Mouse (Mus musculus): ENCODE measurements around the gene Gm49510. TPM values are rescaled to one million over a fixed set of nuclear protein-coding genes. Genes with fewer than 3 reads are reported as not detected.

Gm49510 gene
- polyA plus RNA-seq, 1 experiment from 2014 or later = 0.07 TPM

DNA sequence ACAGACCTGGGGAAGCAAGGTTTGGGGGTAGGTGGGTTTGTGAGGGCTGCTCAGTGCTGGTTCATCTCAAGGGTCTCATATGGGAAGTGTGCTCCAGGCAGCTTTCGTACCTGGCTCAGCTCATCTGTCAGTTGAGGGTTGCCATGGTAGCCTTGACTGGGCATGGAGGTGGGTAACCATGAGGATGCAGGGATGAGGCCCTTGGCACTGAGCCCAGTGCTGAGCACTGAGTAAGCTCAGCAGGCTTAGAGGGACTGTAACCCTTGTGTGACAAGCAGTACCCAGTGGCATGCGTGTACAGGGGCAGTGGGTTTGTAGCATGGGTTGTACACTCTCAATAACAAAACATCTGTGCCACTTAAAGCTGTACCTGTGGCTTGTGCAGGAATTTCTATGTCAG is 38.5 kb downstream of the Gm49510 start:
- peaks cover 42% of the 10 kb centered on the region for H3K36me3 ChIP-seq (replicated peaks; ENCODE audit: insufficient read depth, low read length)
- 85% methylated on average over 2 of the region's 2 CpGs for WGBS (ENCODE audit: insufficient replicate concordance)

DNA sequence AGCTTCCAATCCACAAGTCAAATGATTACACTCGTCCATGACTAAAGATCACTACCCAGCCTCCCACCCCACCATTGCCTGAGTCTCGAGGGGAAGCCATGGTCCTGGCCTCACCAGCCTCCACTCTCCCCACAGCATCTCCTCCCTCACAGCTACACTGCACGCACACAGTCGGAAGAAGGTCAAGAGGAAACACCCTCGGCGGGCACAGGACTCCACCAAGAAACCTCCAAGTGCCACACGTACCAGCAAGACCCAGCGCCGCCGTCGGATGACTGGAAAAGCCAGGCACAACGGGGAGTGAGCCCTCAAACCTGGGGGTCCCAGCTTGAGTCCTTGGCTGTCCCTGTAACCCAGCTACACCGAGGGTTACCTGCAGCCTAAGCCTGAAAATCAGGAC is 40.9 kb downstream of the Gm49510 start:
- Histone ChIP-seq H3K9ac (replicated peaks) (no peak overlapping the region), H3K36me3 (replicated peaks; ENCODE audit: insufficient read depth, low read length) (peaks cover 42% of the 10 kb centered on the region), H3K27me3 (ENCODE audit: insufficient read depth, low read length) (no peaks in the 10 kb centered on the region), H3K4me3 (ENCODE audit: low read depth, low read length) (no peak overlapping the region), H3K4me1 (ENCODE audit: insufficient read depth) (peaks cover 14% of the 10 kb centered on the region), H3K4me2 (ENCODE audit: low read depth, low read length) (no peak overlapping the region), H3K27ac (ENCODE audit: low read depth) (no peak overlapping the region), H3K9me3 (ENCODE audit: low read length) (no peaks in the 10 kb centered on the region)
- DNase-seq = no peak
- 90% methylated on average over 13 of the region's 13 CpGs for WGBS (ENCODE audit: insufficient replicate concordance)
- no peak for TF ChIP-seq EP300 (IDR thresholded peaks at IDR 0.05; ENCODE audit: low read depth)
- no peak for ATAC-seq

More for the DNA sequence above, 38.5 kb downstream of the Gm49510 start:
- Histone ChIP-seq H3K4me1 (ENCODE audit: insufficient read depth) (peaks cover 15% of the 10 kb centered on the region), H3K27ac (ENCODE audit: low read depth) (no peak overlapping the region), H3K27me3 (ENCODE audit: insufficient read depth, low read length) (no peaks in the 10 kb centered on the region), H3K9ac (replicated peaks) (no peak overlapping the region), H3K4me3 (ENCODE audit: low read depth, low read length) (no peak overlapping the region), H3K4me2 (ENCODE audit: low read depth, low read length) (no peak overlapping the region), H3K9me3 (ENCODE audit: low read length) (no peaks in the 10 kb centered on the region)
- TF ChIP-seq CTCF (IDR thresholded peaks at IDR 0.05; ENCODE audit: low read depth) (no peak), EP300 (IDR thresholded peaks at IDR 0.05; ENCODE audit: low read depth) (no peak)
- no peak for ATAC-seq
- no peak for DNase-seq

DNA sequence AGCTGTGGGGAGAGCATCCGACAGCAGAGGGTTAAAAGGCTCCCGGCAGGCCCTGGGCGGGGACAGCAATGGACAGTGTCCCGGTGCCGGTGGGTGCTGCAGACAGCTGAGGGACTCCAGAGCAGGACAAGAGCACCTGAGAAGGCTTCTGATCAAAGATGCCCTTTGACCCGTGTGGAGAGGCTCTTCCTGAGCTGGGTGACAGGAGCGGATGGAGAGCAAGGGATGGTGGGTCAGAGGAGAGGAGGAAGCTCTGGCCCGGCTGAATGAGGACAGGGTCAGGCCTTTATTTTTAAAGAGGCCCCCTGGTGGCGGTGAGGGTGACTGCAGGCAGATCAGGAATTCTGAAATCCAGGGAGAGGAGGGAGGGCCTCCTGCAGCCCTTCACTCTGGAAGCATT is 43.2 kb downstream of the Gm49510 start:
- Histone ChIP-seq H3K4me1 (ENCODE audit: insufficient read depth) (peaks cover 6% of the 10 kb centered on the region), H3K36me3 (replicated peaks; ENCODE audit: insufficient read depth, low read length) (peaks cover 35% of the 10 kb centered on the region), H3K27me3 (ENCODE audit: insufficient read depth, low read length) (peaks cover 15% of the 10 kb centered on the region), H3K9me3 (ENCODE audit: low read length) (no peaks in the 10 kb centered on the region), H3K4me3 (ENCODE audit: low read depth, low read length) (no peak overlapping the region), H3K9ac (replicated peaks) (no peak overlapping the region; the same call in 1 of the 2 replicates), H3K27ac (ENCODE audit: low read depth) (no peak overlapping the region), H3K4me2 (ENCODE audit: low read depth, low read length) (peak overlapping the region; percentile 52)
- TF ChIP-seq EP300 (IDR thresholded peaks at IDR 0.05; ENCODE audit: low read depth) = no peak
- TF ChIP-seq CTCF (IDR thresholded peaks at IDR 0.05; ENCODE audit: low read depth) = peak; percentile 82
- WGBS (ENCODE audit: insufficient replicate concordance) = 8% methylated on average over 9 of the region's 9 CpGs
- DNase-seq = peak; percentile 79
- ATAC-seq = peak; percentile 76

DNA sequence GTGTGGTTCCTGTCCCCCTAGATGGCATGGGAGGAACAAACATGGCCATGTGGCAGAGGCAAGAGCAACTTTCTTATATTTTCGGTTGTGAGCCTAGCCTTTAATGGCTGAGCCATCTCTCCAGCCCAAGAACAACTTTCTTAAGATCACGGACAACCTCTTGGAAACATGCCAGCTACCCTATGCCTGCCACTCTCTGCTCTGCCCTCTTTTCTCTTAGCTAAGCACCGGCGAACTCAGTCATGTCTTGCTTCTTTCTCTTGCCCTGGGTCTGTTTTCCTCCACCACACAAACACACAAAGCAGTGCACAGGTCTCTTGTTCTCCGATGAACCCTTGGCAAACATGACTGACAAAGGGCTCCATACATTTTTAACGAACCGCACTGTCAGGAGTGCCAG is 46.8 kb downstream of the Gm49510 start:
- peaks cover 30% of the 10 kb centered on the region for H3K27me3 ChIP-seq (ENCODE audit: insufficient read depth, low read length)
- no peaks in the 10 kb centered on the region for H3K9me3 ChIP-seq (ENCODE audit: low read length)
- DNase-seq = no peak
- no peak for ATAC-seq
- 76% methylated on average over 7 of the region's 7 CpGs for WGBS (ENCODE audit: insufficient replicate concordance)
- no peak overlapping the region for H3K4me2 ChIP-seq (ENCODE audit: low read depth, low read length)
- no peak overlapping the region for H3K9ac ChIP-seq (replicated peaks)
- H3K27ac ChIP-seq (ENCODE audit: low read depth) = no peak overlapping the region
- peaks cover 10% of the 10 kb centered on the region for H3K4me1 ChIP-seq (ENCODE audit: insufficient read depth)
- no peak for TF ChIP-seq CTCF (IDR thresholded peaks at IDR 0.05; ENCODE audit: low read depth)
- no peak for TF ChIP-seq EP300 (IDR thresholded peaks at IDR 0.05; ENCODE audit: low read depth)
- no peak overlapping the region for H3K4me3 ChIP-seq (ENCODE audit: low read depth, low read length)
- 0 out of 2 replicates have a peak, but pooled peaks cover 3% of the 10 kb centered on the region for H3K36me3 ChIP-seq (replicated peaks; ENCODE audit: insufficient read depth, low read length)

DNA sequence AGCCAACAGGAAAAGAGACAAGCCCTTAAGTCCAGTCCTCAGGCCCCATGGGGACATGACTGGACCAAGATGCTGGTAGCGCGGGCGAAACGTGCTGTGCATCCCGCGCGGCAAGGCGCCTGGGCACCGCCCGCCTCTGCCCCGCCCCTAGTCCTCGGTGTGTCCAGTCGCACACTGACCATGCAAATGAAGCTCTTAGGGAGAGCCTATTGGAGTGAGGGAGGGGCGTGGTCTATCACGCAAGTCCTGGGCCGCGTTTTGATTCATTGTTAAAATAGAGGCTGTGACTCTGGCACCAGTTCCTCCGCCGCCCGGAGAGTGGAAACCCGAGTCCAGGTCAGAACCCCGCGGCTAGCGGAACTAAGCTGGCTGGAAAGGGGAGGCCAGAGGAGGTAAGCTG is 48.2 kb downstream of the Gm49510 start, which contains the start of gene Triobp:
TSS of gene Triobp (plus strand) at position 68 of the 400 bp plus-strand sequence.
- Histone ChIP-seq H3K4me1 (ENCODE audit: insufficient read depth) (peaks cover 8% of the 10 kb centered on the region), H3K27ac (ENCODE audit: low read depth) (no peak within 1 kb of the TSS), H3K4me2 (ENCODE audit: low read depth, low read length) (peak within 1 kb of the TSS; percentile 64), H3K36me3 (replicated peaks; ENCODE audit: insufficient read depth, low read length) (no peaks in the 10 kb centered on the region), H3K9ac (replicated peaks) (no peak within 1 kb of the TSS), H3K4me3 (ENCODE audit: low read depth, low read length) (0 out of 2 replicates have a peak within 1 kb of the TSS, but pooled peaks have one; percentile 17), H3K27me3 (ENCODE audit: insufficient read depth, low read length) (peaks cover 30% of the 10 kb centered on the region), H3K9me3 (ENCODE audit: low read length) (no peaks in the 10 kb centered on the region)
- WGBS (ENCODE audit: insufficient replicate concordance) = under 1% methylated on average over 24 of the region's 24 CpGs
- TF ChIP-seq EP300 (IDR thresholded peaks at IDR 0.05; ENCODE audit: low read depth) = no peak
- no peak for TF ChIP-seq CTCF (IDR thresholded peaks at IDR 0.05; ENCODE audit: low read depth)
- ATAC-seq = peak; percentile 94
- DNase-seq = peak; percentile 87

DNA sequence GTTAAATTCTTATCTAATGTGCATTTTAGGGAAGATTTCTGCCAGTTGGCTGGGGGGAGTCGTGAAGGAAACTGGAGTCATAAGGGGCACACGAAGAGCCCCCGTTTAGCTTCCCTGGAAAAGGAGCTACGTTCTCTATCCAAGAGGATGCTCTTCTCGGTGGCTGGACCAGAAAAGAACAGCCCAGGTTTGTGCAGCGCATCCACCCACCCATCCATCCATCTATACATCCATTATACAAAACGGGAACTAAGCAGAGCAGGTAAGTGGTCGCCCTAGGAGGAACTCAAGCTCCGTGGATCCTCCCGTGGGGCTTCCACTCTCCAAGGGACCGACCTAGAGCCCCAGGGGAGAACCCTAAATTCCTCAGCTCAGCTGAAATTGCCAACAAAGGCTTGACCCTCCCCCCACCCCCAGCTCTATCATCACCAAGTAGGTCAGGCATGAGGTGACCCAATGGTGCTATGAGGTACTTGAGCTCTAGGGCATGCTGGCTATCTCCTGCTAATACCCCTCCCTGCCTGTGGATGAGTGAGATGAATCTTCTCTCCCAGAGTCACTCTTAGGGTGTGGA is 48.8 kb downstream of the Gm49510 start:
- H3K27me3 ChIP-seq (ENCODE audit: insufficient read depth, low read length) = peaks cover 30% of the 10 kb centered on the region
- no peaks in the 10 kb centered on the region for H3K36me3 ChIP-seq (replicated peaks; ENCODE audit: insufficient read depth, low read length)
- H3K4me3 ChIP-seq (ENCODE audit: low read depth, low read length) = 0 out of 2 replicates have a peak overlapping the region, but pooled peaks have one; percentile 17
- no peak overlapping the region for H3K9ac ChIP-seq (replicated peaks)
- TF ChIP-seq EP300 (IDR thresholded peaks at IDR 0.05; ENCODE audit: low read depth) (no peak), CTCF (IDR thresholded peaks at IDR 0.05; ENCODE audit: low read depth) (no peak)
- no peak for DNase-seq
- H3K4me2 ChIP-seq (ENCODE audit: low read depth, low read length) = peak overlapping the region; percentile 64
- H3K4me1 ChIP-seq (ENCODE audit: insufficient read depth) = peaks cover 8% of the 10 kb centered on the region
- no peak for ATAC-seq
- H3K9me3 ChIP-seq (ENCODE audit: low read length) = no peaks in the 10 kb centered on the region
- H3K27ac ChIP-seq (ENCODE audit: low read depth) = no peak overlapping the region
- WGBS (ENCODE audit: insufficient replicate concordance) = 7% methylated on average over 11 of the region's 11 CpGs

Measured in liver, postnatal 0 days (tissue).